Mouse (Mus musculus): ENCODE measurements around the gene Vasp.

The Vasp gene

DNA sequence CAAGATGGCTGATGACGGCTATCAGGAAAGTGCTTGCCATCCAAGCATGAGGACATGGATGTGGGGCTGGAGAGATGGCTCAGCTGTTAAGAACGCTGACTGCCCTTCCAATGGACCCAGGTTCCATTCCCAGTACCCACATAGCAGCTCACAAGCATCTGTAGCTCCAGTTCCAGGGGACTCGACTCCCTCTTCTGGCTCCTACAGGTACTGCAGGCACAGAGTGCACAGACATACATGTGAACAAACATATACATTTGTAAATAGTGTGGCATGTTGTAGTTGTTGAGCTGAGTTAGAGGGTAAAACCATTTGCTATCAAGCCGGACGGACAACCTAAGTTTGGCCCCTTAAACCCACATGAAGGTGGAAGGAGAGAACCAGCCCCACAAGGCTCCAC lies 61.6 kb downstream of the Vasp start:
- DNase-seq (ENCODE audit: low spot score): no peak

DNA sequence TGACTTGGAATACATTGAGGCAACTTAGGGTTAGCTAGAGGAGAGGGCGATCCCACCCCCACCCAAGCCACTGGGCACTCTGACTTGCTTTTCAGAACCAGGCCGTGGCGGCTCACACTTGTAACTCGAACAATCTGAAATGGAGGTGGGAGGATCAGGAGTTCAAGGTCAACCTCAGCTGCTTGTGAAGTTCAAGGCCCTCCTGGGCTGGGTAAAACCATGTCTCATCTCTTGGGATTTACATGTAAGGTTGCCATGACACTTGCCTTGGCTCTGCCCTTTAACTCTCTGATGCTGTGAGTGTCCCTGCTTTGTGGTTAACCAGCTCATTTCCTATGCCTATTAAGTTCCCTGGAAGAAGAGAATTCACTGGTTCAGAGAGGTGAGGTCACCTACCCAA lies 62.1 kb downstream of the Vasp start:
- DNase-seq (ENCODE audit: low spot score): no peak

DNA sequence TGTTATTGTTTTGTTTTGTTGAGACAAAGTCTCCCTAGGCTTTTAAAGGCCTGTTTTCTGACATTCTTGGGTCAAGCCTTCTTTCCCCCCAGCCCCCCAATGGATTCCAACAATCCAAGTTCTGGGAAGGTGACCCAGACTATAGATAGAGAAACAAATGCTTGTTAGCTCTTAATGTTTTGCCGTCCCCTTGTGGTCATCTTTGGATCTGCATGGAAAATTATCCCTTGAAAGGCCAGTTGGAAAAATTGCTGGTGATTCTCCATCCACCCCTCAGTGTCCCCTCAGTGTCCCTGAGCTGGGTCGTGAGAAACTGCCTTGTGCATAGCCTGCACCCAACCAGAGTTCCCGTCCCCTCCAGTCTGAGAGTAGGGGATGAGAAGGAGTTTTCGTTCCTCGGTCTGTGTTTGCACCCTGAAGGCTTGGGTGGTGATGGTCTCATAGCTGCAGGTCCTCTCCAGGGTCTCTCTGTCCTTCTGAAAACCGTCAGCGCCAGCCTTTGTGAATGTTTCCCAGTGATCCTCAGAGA lies 62.6 kb downstream of the Vasp start:
- DNase-seq (ENCODE audit: low spot score): no peak

DNA sequence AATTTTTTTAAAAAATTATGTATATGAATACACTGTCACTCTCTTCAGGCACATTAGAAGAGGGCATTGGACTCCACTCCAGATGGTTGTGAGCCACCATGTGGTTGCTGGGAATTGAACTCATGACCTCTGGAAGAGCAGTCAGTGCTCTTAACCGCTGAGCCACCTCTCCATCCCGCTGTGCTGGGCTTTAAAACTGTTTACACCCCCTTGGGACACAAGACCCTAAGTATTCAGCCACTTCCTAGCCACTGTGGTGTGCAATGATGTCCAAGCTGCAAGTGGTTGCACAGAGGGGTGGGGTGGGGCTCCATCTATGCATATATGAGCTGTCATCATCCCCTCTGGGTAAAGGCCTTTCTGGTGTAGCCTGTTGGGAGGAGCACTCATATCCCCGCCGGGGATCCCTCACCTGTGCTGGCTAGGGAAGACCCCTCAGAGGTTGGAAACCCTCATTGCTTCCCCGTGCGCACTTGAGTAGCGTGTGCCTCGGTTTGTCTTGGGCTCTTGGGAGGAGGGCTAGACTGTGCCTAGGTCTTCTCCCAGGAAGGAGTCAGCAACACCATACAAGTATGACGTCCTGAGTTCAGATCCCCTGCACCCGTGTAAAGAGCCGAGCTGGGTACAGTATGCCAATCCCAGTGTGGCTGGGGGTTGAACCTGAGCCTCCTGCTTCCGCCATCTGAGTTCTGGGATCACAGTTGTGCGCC lies 63.3 kb downstream of the Vasp start:
- no peak for DNase-seq (ENCODE audit: low spot score)
